Mouse (Mus musculus) R1 (cell line): ENCODE results near the gene Yjefn3.
"Not testable (repeated sequence)": the region's sequence is repeated elsewhere in the genome, so short reads cannot be mapped to it uniquely, and the experiment has no call there.

Source experiments
- DNase-seq: peaks from one replicate; pipeline ENCODE4 v3.0.0-alpha.2; 2018; ENCODE audit warnings: low read depth, low spot score

Gene Yjefn3

DNA sequence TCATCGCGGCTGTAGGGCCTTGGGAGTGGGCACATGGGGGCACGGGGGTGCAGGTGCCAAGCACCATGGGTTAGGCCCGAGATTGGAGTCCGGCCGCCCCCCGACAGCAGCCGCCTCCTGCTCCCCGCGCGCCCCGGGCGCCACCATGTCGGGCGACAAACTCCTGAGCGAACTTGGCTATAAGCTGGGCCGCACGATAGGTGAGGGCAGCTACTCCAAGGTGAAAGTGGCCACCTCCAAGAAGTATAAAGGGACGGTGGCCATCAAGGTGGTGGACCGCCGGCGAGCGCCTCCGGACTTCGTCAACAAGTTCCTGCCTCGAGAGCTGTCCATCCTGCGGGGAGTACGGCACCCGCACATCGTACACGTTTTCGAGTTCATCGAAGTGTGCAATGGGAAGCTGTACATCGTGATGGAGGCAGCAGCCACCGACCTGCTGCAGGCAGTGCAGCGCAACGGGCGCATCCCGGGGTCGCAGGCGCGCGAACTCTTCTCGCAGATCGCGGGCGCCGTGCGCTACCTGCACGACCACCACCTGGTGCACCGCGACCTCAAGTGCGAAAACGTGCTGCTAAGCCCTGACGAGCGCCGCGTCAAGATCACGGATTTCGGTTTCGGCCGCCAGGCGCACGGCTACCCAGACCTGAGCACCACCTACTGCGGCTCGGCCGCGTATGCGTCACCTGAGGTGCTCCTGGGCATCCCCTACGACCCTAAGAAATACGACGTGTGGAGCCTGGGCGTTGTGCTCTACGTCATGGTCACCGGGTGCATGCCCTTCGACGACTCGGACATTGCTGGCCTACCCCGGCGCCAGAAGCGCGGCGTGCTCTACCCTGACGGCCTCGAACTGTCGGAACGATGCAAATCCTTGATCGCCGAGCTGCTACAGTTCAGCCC, at the start of gene Yjefn3, which contains the start of the genes Tssk6 and Ndufa13:
Yjefn3 (minus strand) TSS at position 550 of the 900 bp plus-strand sequence.
Tssk6 (plus strand) TSS at position 22 of the 900 bp plus-strand sequence.
Ndufa13 (minus strand) TSS at position 396 of the 900 bp plus-strand sequence.
- peak; percentile 64 for DNase-seq

DNA sequence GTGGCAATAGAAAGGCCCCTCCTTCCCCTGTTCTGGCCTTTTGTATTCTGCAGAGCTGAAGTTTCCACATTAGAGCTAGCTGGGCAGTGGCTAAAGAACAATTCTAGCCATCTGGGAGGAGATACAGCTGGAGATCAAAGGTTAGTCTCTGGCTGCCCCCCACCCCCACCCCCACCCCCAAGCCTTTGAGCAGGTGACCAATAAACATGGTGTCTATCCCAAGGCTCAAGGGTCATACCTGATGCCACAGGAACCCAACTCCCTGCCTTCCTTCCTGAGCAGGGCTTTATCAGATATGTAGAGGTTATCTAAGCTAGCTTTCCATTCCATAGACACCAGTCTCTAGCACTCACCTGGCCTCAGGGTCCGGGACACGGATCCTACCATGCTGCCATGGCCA, 47.8 kb upstream of the Yjefn3 start:
- DNase-seq = no peak

DNA sequence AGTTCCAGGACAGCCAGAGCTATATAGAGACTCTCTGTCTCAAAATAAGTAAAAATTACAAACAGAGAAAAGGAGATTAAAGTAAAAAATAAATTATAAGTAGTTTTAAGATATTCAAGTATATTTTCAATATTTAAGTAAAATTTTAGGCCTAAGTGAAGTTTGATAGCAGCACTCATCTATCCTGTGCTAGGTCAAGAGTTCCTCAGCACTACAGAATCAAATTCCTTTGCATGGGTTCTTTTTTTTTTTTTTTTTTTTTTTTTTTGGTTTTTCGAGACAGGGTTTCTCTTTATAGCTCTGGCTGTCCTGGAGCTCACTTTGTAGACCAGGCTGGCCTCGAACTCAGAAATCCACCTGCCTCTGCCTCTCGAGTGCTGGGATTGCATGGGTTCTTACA, 40.0 kb upstream of the Yjefn3 start:
- not testable (repeated sequence) for DNase-seq

DNA sequence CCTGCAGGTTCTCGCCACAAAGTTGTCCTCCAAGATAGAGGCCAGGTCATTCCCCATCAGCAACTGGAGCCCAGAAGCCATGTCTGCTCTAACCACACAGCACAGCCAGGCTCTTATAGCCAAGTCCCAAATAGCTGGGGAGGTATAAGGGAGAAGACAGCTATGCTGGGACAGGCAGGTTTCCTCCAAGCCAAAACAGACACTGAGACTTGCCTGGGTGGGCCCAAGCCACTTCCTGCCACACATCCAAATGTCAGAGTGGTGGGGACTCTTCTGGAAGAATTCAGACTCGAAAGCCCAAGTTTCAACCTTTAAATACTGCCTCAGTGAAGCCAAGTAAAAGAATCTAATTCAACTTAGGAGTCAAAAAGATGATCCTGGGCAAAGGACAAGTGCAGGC, 37.9 kb upstream of the Yjefn3 start:
- no peak for DNase-seq

DNA sequence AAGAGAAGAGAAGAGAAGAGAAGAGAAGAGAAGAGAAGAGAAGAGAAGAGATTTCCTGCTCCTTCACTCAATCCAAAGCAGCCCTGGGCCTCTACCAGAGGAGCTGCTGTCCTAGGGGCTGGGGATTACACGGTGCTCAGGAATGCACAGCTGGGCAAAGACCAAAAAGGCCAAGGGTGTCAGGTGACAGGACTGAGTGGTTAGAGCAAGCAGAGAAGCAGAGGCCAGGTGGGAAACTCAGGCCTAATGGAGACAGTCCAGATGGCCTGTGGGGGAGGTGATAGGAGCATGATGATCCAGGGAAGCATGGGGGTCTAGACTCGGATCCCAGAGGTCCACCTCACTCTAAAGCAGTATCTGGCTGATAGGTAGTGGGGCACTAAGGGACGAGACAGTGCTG, 37.1 kb upstream of the Yjefn3 start:
- DNase-seq = peak; percentile 80

DNA sequence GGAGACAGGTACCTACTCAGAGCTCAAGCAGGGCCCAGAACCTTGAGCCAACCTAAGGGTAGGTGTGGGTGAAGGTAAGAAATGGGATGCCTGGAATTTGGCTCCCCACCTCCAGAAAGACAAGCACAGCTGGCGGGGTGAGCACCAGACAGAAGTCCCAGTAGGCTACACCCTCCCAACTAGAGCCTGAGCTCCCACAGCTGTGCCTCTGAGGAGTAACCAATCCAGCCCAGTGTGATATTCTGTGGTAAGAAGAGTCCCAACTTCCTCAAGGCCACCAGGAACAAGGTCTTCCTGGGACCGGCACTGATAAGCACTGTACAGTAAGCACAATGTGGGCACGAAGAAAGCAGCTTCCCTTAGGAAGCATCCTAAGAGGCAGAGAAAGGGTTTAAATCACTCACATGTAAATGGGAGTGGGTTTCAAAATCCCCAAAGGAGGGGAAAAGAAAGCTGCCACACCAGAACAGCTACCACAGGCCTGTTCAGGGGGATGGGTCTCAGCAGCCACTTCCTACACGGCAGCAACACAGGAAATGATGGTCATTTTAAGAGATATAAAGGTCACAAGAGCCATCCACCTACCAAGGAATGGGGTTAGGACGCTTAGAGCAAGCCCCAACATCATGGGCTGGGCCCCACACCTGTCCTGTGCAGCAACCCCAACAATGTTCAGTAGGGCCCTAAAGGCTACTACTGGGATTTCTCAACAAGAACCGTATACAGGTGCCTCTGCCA, 35.9 kb upstream of the Yjefn3 start:
- DNase-seq = peak; percentile 66

DNA sequence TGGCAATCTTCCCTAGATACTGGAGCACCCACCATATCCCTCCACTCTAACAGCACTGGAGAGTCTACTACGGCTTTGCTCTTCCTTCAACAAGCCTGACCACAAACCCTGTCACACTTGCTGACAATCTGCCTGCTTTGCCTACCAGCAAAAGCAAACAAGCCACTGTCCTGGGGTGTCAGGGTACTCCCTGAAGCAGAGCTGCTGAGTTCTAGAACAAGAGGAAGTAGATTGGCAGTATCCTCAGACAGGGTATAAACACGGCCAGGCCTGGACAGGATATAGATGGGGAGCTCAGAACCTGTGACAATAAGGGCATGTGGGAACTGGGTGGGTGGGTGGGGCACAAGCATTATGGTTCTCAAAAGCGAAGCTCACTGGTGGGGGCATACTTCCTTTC, 35.0 kb upstream of the Yjefn3 start:
- peak; percentile 15 for DNase-seq

DNA sequence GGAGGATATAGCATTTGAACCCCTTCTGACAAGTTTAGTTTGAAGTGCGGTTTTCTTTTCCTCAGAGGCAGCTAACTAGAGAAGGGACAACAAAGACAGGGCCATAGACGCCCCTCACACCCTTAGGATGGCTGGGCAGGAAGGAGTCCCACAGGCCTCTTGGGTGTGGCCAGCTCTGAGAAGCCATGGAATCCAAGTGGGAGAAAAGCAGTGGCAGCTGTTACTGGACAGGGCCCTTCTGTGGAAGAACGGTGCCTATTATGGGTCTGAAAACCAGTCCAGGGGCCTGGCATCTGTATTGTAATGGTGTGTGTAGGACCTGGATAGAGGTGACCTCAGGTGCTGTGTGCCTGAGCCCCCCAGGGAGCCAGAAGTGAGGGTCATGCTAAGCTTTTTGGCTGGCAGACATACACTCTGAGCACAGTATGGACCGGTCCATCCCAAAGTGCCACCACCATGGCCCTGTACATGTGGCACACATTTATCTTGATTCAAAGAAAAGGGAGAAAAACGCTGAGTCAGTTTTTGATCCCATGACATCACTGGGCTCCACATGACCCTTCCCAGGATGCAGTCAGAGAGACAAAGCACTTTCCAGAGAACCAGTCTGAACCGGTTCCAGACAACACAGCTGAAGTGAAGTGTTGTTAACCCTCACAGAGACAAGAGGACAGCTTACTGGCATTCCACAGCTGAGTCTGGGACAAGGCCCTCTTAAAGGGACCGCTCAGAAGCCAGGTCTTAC, 33.7 kb upstream of the Yjefn3 start:
- peak; percentile 99 for DNase-seq

DNA sequence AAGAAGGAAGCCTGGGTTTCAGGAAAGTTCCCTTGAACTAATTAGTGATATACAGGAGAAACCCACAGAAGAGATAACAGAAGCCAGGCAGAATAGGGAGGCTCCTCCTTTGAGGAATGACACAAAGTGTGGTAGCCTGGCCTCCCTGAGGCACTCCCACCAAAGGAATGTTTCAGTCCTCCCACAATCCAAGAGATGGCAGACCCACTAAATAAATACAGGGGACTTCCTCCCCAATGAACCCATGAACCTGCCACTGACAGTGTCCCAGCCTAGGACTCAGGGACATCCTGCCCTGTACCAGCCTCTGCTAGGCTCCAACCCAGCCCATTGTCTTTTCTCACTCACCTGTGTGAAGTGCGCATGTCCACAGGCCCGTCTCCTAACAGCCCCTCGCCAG, 32.9 kb upstream of the Yjefn3 start:
- DNase-seq = peak; percentile 90

DNA sequence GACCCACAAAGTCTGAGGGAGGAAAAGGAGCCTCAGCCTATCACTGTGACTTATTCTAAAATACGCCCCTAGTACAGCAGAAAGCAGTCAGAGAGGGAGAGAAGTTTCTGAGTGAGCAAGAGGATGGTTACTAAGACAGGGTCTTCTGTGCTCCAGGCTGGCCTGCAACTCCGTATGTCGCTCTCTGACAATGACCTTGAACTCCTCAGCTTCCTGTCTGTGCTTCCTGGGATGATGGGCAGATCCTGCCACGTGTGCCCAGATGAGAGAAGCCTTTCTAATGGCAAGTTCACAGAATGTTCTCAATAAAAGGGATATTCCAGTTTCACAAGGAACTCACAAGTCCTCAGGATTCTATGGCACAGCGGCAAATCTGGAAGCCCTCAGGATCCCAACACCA, 32.1 kb upstream of the Yjefn3 start:
- DNase-seq = peak; percentile 74

DNA sequence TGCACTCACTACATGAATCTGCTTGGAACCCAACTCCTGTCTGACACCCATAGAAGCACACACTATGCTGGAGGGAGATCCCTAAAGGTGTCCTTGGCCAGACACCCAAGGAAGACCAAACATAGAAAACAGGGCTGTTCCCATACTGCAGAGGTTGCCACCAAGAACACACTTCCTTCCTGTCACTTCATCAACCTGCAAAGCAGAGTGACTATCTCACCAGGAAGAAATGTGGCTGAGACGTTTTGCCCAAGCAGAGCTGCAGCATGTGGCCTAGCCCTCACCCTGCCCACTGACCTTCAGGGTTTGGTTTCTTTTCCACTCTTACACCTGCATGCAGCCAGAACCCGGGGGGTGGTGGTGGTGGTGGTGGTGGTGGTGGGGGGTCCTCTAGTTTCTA, 31.3 kb upstream of the Yjefn3 start:
- DNase-seq = no peak

DNA sequence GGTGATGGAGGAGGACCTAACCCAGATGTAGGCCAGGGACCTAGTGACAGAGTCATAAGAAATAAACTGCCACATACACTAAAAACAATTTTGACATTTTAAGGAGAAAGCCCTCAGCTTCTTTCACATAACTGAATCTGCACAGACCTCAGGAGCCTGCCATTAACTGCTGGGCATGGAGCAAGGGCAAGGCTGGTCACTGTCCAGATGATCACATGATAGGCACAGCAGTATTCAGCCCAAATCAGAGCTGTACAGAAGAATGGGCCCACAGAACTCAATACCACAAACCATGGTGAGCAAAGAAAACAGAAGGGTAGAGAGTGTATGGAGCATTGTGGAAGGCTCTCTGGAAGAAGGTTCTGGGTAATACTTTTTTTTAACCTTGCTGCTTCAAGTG, 24.4 kb upstream of the Yjefn3 start:
- DNase-seq = no peak

DNA sequence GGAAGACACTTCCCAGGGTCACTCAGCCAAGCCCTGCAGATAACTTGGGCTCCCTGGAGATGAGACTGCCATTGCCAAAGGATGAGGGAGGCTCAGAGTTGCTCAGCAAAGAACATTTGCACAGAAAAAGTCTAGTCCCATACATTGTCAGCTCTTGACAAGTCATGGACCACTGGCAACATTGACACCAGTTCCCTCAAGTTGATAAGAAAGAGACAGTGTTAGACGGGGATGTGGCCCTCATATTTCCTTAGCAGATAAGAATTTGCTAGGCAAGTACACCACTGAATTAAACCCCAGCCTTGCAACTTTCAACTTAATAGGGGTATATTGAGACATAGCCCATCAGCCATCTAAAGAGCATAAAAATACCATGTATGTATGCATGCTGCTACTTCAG, 21.5 kb upstream of the Yjefn3 start:
- no peak for DNase-seq

DNA sequence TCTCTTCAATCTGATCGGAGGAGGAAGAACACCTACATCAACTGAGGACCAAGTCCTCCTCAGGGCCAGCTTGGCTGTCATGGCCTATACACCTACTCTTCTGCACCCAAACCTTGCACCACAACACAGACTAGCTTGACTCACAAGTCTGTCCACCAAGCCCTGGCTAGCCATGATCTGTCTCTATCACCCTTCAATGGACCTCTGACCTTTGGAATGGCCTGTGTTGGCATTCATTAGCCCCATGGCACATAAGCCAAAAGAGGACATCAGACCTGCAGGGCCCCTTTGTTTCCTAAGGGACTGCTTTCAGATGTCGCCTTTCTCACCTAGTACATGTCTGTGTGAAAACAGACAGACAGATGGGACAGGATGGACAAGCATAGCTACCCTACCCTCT, 18.6 kb upstream of the Yjefn3 start:
- no peak for DNase-seq

DNA sequence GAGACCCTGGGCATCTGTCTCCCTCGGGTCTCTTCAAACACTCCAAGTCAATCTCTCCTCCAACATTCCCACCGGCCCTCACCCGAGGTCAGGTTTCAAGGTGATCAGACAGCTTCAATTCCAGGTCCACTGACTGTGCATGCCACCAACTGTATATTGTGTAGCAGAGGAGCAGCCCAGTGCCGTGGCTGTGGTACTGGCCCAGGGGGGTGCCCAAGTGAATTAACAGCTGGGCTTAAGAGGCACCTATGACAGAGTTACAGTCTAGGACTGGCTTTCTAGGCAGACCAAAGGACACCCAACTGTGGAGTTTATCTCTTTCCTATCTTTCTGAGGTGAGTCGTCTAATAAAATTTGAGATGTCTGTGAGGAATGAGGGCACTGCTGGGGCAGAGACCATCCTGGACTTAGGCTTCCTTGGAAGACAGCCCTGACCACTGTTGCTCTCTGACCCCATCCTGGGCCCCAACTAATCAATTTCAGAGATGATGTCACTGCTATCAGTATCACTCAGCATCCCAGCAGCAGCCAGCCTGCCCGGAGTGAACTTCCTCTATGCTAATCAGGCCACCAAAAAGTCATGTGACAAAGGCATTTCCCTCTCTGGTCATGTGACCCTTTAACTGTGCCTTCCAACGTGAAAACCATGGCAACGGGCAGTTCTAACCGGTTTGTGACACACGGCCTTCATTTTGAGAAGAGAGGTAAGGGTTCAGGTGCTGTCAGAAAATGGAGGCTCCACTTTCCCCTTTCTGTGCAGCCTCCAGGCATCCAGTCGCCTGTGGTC, 17.6 kb upstream of the Yjefn3 start:
- DNase-seq = peak; percentile 98

DNA sequence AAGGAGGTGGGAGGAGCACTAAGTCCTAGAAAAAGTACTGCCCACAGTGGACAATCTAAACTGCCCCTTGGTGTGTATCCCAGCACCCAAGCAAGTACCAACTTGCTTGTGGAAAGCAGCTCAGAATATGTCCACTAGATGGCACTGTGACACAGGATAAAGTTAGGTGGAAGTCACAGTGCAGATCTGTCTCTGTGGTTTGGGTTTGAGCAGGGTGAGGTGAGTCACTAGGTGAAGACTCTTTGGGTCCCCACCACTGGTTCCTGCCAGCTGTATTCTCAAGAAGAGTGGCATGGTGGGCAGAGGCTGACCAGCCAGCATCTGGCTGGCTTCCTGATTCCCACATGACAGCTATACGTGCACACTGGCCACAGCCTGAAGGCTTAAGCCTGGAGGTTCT, 16.5 kb upstream of the Yjefn3 start:
- peak; percentile 89 for DNase-seq

DNA sequence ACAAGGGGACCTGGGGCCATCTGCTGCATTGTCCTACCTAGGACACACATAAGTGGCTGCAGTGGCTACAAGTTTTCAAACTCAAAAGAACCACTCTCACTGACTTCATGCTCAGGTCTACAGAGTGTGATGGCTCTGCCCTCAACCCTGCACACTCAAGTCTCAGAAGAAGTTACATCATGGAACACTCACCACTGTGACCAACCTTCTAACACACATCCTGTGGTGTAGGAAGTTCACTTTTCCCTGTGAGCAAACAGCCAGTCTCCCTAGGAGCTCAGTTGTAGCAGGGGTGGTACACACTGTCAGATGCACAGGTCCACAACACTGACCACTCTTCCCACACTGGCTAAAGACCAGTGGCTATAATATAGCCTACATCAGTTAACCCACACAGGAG, 16.0 kb upstream of the Yjefn3 start:
- DNase-seq = no peak

DNA sequence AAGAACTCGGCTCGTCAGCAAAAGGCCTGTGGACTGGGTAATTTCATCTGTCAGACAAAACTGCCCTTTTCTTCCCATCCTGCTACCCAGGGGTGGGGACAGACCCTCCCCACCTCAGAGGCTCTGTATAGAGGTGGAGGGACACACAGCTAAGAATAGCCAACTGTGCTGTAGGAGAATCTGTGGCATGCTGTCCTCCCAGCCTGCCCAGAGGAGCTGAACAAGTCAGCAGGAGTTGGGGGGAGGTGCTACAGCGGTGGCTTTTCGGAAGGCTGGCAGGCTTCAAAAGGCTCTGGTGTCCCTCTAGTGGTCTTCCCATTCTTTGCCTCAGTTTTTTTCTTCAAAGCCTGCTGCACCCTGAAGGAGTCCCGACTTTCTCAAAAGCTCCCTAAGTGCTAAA, 13.2 kb upstream of the Yjefn3 start:
- peak; percentile 62 for DNase-seq

DNA sequence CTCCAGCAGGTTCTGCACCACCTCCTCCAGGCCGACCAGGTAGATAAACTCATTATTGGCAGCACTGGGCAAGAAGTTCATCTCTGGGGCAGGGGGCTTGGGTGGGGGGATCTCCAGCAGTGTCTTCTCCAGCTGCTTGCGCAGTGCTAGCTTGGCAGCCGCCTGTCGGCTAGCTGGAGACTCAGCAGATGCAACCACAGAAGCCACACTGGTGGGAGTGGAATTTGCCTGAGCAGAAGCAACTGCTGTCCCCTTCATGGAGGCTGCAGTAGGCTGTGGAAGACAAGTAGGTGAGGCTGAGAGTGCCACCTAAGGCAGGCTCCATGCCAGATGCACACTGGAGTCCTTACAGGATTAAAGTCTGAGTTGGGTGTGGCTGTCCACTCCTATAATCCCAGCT, 12.0 kb upstream of the Yjefn3 start:
- DNase-seq = no peak

DNA sequence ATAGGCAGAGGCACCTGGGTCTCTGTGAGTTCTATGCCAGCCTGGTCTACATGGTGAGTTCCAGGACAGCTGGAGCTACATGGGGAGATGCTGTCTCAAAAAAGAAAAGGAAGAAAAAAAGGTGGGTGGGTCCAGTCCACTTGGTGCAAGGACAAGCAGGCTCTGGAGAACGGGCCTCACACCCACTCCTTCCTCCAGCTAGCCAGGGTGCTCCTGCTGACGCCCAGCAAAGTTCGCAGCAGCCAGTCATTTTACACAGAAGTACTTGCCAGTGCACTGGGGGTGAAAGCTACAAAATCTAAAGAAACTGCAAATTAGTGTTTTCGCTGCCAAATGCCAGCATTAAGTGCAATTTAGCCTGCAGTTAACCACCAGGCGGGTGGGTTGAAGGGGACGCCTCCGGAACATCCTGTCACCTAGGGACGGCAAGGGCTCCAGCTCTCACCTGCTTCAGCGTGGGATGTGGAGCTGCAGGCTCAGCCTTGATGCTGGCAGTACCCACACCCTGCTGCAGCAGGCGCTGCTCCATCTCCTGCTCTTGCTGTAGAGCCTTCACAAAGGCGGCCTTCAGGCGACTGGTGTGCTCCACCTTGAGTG, 10.1 kb upstream of the Yjefn3 start:
- no peak for DNase-seq

DNA sequence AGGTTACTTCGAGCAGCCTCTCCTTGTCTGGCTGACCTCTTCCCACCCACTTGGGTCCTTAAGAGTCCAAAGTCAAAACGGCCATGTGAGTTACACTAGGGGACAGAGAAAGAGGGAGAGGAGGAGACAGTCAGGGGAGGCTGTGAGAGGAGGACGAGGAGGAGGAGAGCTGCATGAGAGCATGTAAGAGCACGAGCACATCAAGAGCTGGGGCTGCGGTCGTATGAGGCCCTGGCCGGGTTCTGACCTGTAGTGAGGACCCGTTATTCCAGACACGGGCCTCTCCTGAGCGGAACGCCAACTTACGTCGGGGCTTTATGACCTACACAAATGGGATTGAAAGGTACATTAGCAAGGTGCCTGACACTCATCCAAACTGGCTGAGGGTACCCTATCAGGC, 9.4 kb upstream of the Yjefn3 start:
- DNase-seq = no peak
